Mouse (Mus musculus): ENCODE measurements around the gene Akap12.

Akap12 gene

GRCm38 (mm10) chr10:4407191-4407590 lies 141.0 kb downstream of the Akap12 start:
- no peak for DNase-seq
